Mouse (Mus musculus) intestine, embryonic 14.5 days (tissue): ENCODE data around the gene Sigmar1. TPM values are rescaled to one million over a fixed set of nuclear protein-coding genes. Genes with fewer than 3 reads are reported as not detected.
"Not testable (repeated sequence)": the region's sequence is repeated elsewhere in the genome, so short reads cannot be mapped to it uniquely, and the experiment has no call there.

Source experiments
- ATAC-seq: fragments of 200-750 bp; cut with Nextera tagmentation; replicated peaks from 2 replicates; pipeline ENCODE4 v1.8.0; 2017; ENCODE audit warnings: low read depth, moderate number of reproducible peaks, moderate TSS enrichment, moderate library complexity; ENCODE audit not compliant: low FRiP score, low TSS enrichment
- DNase-seq: peaks from one replicate; pipeline ENCODE4 v3.0.0-alpha.2; 2018; ENCODE audit warnings: low spot score
- H3K27ac ChIP-seq: fragments of 300-500 bp; sonication (generic); 2 replicates; pipeline ENCODE4 v1.5.1; 2014; ENCODE audit warnings: low read depth, mild to moderate bottlenecking, control low read depth
- H3K27me3 ChIP-seq: fragments of 300-500 bp; sonication (generic); replicated peaks from 2 replicates; pipeline ENCODE4 v1.6.1; 2014; ENCODE audit warnings: low read length, control low read depth; ENCODE audit not compliant: control insufficient read depth, insufficient read depth
- H3K36me3 ChIP-seq: fragments of 300-500 bp; sonication (generic); 2 replicates; pipeline ENCODE4 v1.6.1; 2014; ENCODE audit warnings: low read length, control low read depth; ENCODE audit not compliant: control insufficient read depth, insufficient read depth
- H3K4me1 ChIP-seq: fragments of 300-500 bp; sonication (generic); replicated peaks from 2 replicates; pipeline ENCODE4 v1.6.1; 2014; ENCODE audit warnings: low read length, control low read depth, mixed read lengths; ENCODE audit not compliant: control insufficient read depth, insufficient read depth
- H3K4me2 ChIP-seq: fragments of 300-500 bp; sonication (generic); 2 replicates; pipeline ENCODE4 v1.6.1; 2014; ENCODE audit warnings: low read length
- H3K4me3 ChIP-seq: fragments of 300-500 bp; sonication (generic); 2 replicates; pipeline ENCODE4 v1.5.1; 2014; ENCODE audit warnings: low read depth, low read length, control low read depth, mixed read lengths
- H3K9ac ChIP-seq: fragments of 300-500 bp; sonication (generic); 2 replicates; pipeline ENCODE4 v1.6.1; 2014; ENCODE audit warnings: mild to moderate bottlenecking, low read length
- H3K9me3 ChIP-seq: fragments of 300-500 bp; sonication (generic); 2 replicates; pipeline ENCODE4 v1.6.1; 2016; ENCODE audit warnings: low read length, control low read depth; ENCODE audit not compliant: control insufficient read depth
- whole genome bisulfite sequencing: fragments of 180-500 bp; shearing (Covaris S2); extraction: QIAGEN DNeasy Blood & Tissue Kit; methylation state at CpG from one replicate; pipeline ENCODE4 v1.1.7; 2014; 5-methylcytosine and 5-hydroxymethylcytosine counted together
- polyA plus RNA-seq: library from polyadenylated mRNA; unstranded; fragments of >200 nt; fragmentation: Nextera tagmentation; extraction: Ambion mirVana; gene quantifications from 2 replicates; pipeline ENCODE4 v1.2.1, GENCODE M21; 2014

Sigmar1 gene
- 113 TPM in 2 replicates for polyA plus RNA-seq

DNA sequence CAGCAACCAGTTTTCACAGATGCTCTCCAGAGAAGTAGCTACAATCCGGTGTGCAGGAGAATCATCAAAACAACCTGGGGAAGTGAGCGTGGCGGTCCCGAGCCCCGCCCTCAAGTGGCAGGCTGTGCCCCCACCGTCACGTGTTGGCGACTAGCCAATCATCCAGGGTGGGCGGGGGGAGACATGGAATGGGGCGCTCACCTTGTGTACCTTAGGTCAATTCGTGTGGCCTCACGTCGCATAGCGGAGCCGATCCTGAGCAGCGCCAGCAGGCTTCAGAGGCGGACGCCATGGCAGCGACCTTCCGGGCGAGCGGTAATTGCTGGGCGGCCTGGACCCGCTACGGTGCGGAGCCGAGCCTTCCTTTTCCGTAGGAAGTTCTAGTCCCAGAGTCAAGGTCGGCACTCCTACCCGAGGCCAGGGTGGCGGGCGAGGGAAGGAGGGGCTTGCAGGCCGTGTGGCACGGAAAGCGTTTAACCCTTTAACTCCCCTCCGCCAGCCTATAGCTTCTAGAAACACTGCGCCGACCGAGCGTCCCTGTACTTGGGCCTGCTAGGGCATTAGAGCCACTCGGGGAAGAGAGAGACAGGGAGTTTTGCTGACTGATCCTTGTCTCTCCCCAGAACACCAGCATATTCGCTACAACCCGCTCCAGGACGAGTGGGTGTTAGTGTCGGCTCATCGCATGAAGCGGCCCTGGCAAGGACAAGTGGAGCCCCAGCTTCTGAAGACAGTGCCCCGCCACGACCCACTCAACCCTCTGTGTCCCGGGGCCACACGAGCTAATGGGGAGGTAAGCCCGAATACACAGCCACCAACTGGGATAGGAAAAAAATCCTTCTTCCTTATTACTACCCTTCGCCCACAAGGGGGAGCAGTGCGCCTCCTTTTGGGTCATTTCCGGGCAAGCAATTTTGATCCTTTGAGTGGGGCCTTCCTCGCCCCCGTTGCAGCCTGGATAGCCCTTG, at the start of gene Sigmar1:
Gene Sigmar1, minus strand, starts transcription at position 820 of the 968 bp plus-strand sequence.
- Histone ChIP-seq H3K9ac (peak within 1 kb of the TSS; percentile 71), H3K27ac (peak within 1 kb of the TSS; percentile 85), H3K4me3 (peak within 1 kb of the TSS; percentile 79), H3K4me1 (peaks cover 19% of the 10 kb centered on the region), H3K27me3 (no peaks in the 10 kb centered on the region), H3K4me2 (peak within 1 kb of the TSS; percentile 77), H3K36me3 (peaks cover 10% of the 10 kb centered on the region; the same call in 1 of the 2 replicates), H3K9me3 (no peaks in the 10 kb centered on the region)
- under 1% methylated on average over 56 of the region's 57 CpGs for WGBS
- ATAC-seq (peak; percentile 75), DNase-seq (peak; percentile 93)

DNA sequence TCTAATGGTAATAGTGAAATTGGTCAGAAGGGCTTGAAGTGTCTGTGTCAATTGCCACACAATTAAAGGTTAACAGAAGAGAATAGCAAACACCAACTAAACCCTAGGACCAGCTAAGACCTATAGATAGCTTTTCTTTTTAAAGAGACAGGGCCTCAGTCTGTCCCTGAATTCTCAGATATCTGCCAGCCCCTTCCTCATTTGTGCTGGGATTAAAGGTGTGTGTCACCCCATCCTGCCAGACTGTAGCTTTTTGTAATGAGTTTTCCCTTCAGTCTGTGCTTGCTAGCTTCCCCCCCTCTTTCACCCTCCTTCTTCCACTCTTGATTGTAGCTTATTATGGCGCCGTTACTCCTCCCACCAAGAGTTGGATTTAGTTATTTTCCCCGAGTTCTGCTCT, 27.2 kb upstream of the Sigmar1 start:
- 50% methylated on average over 2 of the region's 3 CpGs for WGBS
- H3K27me3 ChIP-seq, ATAC-seq, H3K4me1 ChIP-seq, H3K9me3 ChIP-seq, H3K9ac ChIP-seq, H3K27ac ChIP-seq, H3K4me3 ChIP-seq, H3K36me3 ChIP-seq, DNase-seq, H3K4me2 ChIP-seq: not testable (repeated sequence)

DNA sequence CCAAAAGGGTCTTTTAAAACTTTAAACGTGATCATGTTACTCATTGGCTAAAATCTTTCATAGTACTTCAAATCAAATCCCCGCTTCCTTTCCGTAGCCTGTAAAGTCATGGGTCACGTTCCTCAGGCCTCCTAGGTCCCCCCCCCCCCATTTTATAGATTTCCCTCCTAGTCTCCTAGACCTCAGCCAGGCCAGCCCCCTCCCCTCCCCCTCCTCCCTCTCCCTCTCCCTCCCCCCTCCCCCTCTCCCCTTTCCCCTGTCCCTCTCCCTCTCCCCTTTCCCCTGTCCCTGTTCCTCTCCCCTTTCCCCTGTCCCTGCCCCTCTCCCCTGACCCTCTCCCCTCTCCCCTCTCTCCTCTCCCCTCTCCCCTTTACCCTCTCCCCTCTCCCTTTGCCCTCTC, 26.8 kb upstream of the Sigmar1 start:
- H3K4me1 ChIP-seq, H3K36me3 ChIP-seq, ATAC-seq, H3K9me3 ChIP-seq, H3K4me3 ChIP-seq, DNase-seq, H3K27me3 ChIP-seq, H3K4me2 ChIP-seq, H3K27ac ChIP-seq, H3K9ac ChIP-seq: not testable (repeated sequence)
- WGBS = 50% methylated on average over 4 of the region's 4 CpGs

GRCm38 (mm10) chr4:41781748-41782485, 26.0 kb upstream of the Sigmar1 start:
- H3K4me1 ChIP-seq = not testable (repeated sequence)
- peak; percentile 49 for DNase-seq

GRCm38 (mm10) chr4:41781271-41781670, 25.3 kb upstream of the Sigmar1 start:
- DNase-seq, ATAC-seq: not testable (repeated sequence)
- 28% methylated on average over 7 of the region's 9 CpGs for WGBS

More at GRCm38 (mm10) chr4:41781748-41782485, 26.0 kb upstream of the Sigmar1 start:
- not testable (repeated sequence) for H3K27ac ChIP-seq, ATAC-seq, H3K36me3 ChIP-seq, H3K27me3 ChIP-seq, H3K4me3 ChIP-seq, H3K9me3 ChIP-seq, H3K9ac ChIP-seq, H3K4me2 ChIP-seq
- 18% methylated on average over 18 of the region's 21 CpGs for WGBS

DNA sequence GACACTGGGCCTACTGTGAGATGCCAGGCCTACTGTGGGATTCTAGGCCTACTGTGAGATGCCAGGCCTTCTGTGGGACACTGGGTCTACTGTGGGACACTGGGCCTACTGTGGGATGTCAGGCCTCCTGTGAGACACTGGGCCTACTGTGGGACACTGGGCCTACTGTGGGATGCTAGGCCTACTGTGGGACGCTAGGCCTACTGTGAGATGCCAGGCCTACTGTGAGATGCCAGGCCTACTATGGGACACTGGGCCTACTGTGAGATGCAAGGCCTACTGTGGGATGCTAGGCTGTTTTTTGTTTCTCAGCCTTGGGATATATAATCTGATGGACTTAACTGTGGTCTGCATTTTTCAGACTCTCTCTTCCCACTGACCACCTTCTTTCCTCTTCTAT, 19.9 kb upstream of the Sigmar1 start:
- not testable (repeated sequence) for H3K4me3 ChIP-seq, H3K9ac ChIP-seq, H3K27me3 ChIP-seq, H3K36me3 ChIP-seq, ATAC-seq, H3K9me3 ChIP-seq, DNase-seq, H3K4me2 ChIP-seq, H3K4me1 ChIP-seq, H3K27ac ChIP-seq
- 90% methylated on average over 1 of the region's 1 CpGs for WGBS

More at GRCm38 (mm10) chr4:41781271-41781670, 25.3 kb upstream of the Sigmar1 start:
- H3K27me3 ChIP-seq, H3K4me1 ChIP-seq, H3K4me2 ChIP-seq, H3K4me3 ChIP-seq, H3K36me3 ChIP-seq, H3K27ac ChIP-seq, H3K9me3 ChIP-seq, H3K9ac ChIP-seq: not testable (repeated sequence)

DNA sequence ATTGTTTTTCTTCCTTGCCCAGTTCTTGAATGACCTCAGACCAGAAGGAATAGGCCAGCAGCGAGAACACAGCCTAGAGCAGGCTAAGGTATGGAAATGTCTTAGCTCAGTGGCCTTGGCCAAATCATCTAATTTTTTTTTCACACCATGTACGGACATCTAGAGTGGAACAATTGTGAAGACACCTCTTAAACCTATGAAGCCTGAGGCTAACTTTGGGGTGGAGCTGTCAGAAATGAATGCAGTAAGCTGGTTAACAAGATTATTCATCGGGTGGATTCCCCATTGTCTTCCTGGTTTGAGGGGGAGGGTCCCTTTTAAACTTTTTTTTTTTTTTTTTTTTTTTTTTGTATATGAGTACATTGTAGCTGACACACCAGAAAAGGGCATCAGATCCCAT, 18.5 kb upstream of the Sigmar1 start:
- 69% methylated on average over 3 of the region's 3 CpGs for WGBS
- H3K27me3 ChIP-seq, H3K9ac ChIP-seq: not testable (repeated sequence)

GRCm38 (mm10) chr4:41774002-41774401, 18.0 kb upstream of the Sigmar1 start, which contains the start of gene Ccl27a:
Gene Ccl27a, minus strand, starts transcription at chr4:41774247.
- H3K9ac ChIP-seq, H3K36me3 ChIP-seq, ATAC-seq, H3K9me3 ChIP-seq, H3K27me3 ChIP-seq, H3K4me1 ChIP-seq, H3K27ac ChIP-seq: not testable (repeated sequence)
- WGBS = 1% methylated on average over 12 of the region's 14 CpGs
- H3K4me3 ChIP-seq = peak within 1 kb of the TSS; percentile 36
- peak within 1 kb of the TSS; percentile 44 for H3K4me2 ChIP-seq
- peak; percentile 89 for DNase-seq

More for the DNA sequence above, 18.5 kb upstream of the Sigmar1 start:
- H3K4me2 ChIP-seq = peak overlapping the region; percentile 44
- ATAC-seq, H3K9me3 ChIP-seq, H3K4me1 ChIP-seq, H3K27ac ChIP-seq, H3K36me3 ChIP-seq: not testable (repeated sequence)
- peak overlapping the region; percentile 36; the same call in 1 of the 2 replicates for H3K4me3 ChIP-seq
- peak; percentile 54 for DNase-seq
